Mouse (Mus musculus): ENCODE data around the gene Polr2b. TPM values are rescaled to one million over a fixed set of nuclear protein-coding genes. Genes with fewer than 3 reads are reported as not detected.

The Polr2b gene
- total and polyA plus RNA-seq, 3 experiments = 58.3 to 178 (median 91.4) TPM

DNA sequence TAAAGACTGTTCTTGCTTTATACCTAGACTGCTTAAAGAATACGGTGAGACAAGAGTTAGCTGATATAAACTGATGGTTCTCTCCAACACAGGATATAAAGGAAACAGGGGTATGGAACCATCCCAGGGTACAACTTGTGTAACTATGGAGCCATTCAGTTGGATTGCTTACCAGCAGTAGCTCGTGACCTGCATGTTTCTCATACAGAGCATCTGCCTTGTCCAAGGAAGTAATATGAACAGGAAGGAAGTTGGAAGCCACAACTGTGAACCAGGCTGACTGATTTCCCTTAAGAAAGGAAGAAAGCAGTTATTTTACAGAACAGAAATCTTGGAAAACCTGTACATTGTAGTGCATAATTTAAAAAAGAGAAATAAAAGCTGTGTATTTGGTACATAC, 10.5 kb upstream of the Polr2b start:
- Histone ChIP-seq H3K79me2 (ENCODE audit: control insufficient read depth, insufficient read depth, low read length, poor library complexity) (peaks cover 1% of the 10 kb centered on the region; the same call in 1 of the 2 replicates), H3K4me3 (ENCODE audit: control insufficient read depth in 1 of 2, insufficient read depth in 1 of 2, low read depth in 2 of 2, low read length in 2 of 2) (no peak overlapping the region), H3K9ac (ENCODE audit: control insufficient read depth, low read depth, low read length, poor library complexity, severe bottlenecking) (no peak overlapping the region), H3K36me3 (ENCODE audit: control insufficient read depth in 1 of 2, insufficient read depth in 2 of 2, low read length in 2 of 2) (peaks cover 0 to 47% of the 10 kb centered on the region in 2 experiments; a peak in 2 of 4 replicates), H3K4me1 (ENCODE audit: control insufficient read depth in 1 of 2, insufficient read depth in 2 of 2, low read length in 2 of 2) (no peaks in the 10 kb centered on the region), H3K9me3 (replicated peaks; ENCODE audit: insufficient read depth, low read length) (no peaks in the 10 kb centered on the region), H3K27me3 (ENCODE audit: control insufficient read depth in 1 of 2, insufficient read depth in 2 of 2, low read length in 2 of 2) (no peaks in the 10 kb centered on the region), H3K27ac (ENCODE audit: control insufficient read depth, low read depth, low read length) (no peak overlapping the region)
- TF ChIP-seq POLR2AphosphoS5 (IDR thresholded peaks at IDR 0.05; ENCODE audit: borderline replicate concordance, low read depth, low read length) (no peak), MEF2A (IDR thresholded peaks at IDR 0.05; ENCODE audit: extremely low read depth, insufficient replicate concordance, low read depth, low read length, poor library complexity, severe bottlenecking) (no peak), KAT2A (conservative IDR thresholded peaks at IDR 0.05; ENCODE audit: low read depth, low read length) (no peak), POLR2AphosphoS2 (IDR thresholded peaks at IDR 0.05; ENCODE audit: low read length) (no peak), HCFC1 (IDR thresholded peaks at IDR 0.05; ENCODE audit: low read depth, low read length) (no peak), GATA1 (IDR thresholded peaks at IDR 0.05; ENCODE audit: low read depth, low read length) (no peak), TBP (IDR thresholded peaks at IDR 0.05; ENCODE audit: low read depth, low read length) (no peak), RCOR1 (IDR thresholded peaks at IDR 0.05; ENCODE audit: low read depth, low read length) (no peak), UBTF (IDR thresholded peaks at IDR 0.05; ENCODE audit: borderline replicate concordance, insufficient read depth, low read depth, low read length) (no peak), TAL1 (IDR thresholded peaks at IDR 0.05; ENCODE audit: low read length) (no peak)
- DNase-seq (ENCODE audit: low read depth, low spot score) = no peak

DNA sequence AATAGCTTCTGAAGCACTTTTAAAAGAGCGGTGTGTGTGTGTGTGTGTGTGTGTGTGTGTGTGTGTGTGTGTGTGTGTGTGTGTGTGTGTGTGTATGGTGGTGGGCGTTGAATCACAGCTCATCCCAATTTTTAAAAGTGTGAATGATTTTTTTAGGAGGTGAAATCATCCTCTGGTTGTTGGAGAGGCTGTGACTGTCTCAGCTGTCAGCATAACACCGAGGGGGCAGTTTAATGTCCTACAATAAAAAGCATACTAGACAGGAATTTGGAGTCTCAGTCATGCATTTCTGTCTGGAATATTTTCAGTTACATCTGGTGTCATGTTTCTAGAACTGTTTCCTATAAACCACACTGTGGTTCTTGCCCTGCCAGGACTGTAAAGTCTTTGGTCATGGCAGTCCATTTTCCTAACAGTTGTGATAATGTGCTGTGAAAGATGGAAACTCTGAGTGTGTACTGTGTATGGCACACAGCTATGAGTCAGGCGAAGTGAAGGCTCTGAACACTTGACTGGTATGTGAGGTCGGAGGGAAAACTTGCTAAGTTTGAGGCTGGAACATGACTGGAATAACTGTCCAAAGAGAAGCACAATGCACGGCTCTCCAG, 8.5 kb upstream of the Polr2b start:
- DNase-seq (ENCODE audit: low read depth, low spot score) = no peak
- Histone ChIP-seq H3K27me3 (ENCODE audit: control insufficient read depth in 1 of 2, insufficient read depth in 2 of 2, low read length in 2 of 2) (no peaks in the 10 kb centered on the region), H3K36me3 (ENCODE audit: control insufficient read depth in 1 of 2, insufficient read depth in 2 of 2, low read length in 2 of 2) (peaks cover 5 to 48% of the 10 kb centered on the region in 2 experiments; a peak in 3 of 4 replicates)

More for the DNA sequence above, 8.5 kb upstream of the Polr2b start:
- TF ChIP-seq RCOR1 (IDR thresholded peaks at IDR 0.05; ENCODE audit: low read depth, low read length) (no peak), SIN3A (IDR thresholded peaks at IDR 0.05; ENCODE audit: low read length) (no peak), JUND (IDR thresholded peaks at IDR 0.05; ENCODE audit: low read depth, low read length) (no peak), E2F4 (IDR thresholded peaks at IDR 0.05; ENCODE audit: borderline replicate concordance, low read depth, low read length) (no peak), MAFK (IDR thresholded peaks at IDR 0.05; ENCODE audit: borderline replicate concordance, low read depth, low read length) (no peak), ZC3H11A (IDR thresholded peaks at IDR 0.05; ENCODE audit: low read depth, low read length) (no peak), MYB (IDR thresholded peaks at IDR 0.05; ENCODE audit: low read depth, low read length) (no peak), TAL1 (IDR thresholded peaks at IDR 0.05; ENCODE audit: low read length) (no peak), BHLHE40 (IDR thresholded peaks at IDR 0.05; ENCODE audit: borderline replicate concordance, low read depth, low read length) (no peak), USF1 (IDR thresholded peaks at IDR 0.05; ENCODE audit: low read depth, low read length) (no peak)
- Histone ChIP-seq H3K9ac (ENCODE audit: control insufficient read depth, low read depth, low read length, poor library complexity, severe bottlenecking) (no peak overlapping the region), H3K9me3 (replicated peaks; ENCODE audit: insufficient read depth, low read length) (no peaks in the 10 kb centered on the region), H3K4me3 (ENCODE audit: control insufficient read depth in 1 of 2, insufficient read depth in 1 of 2, low read depth in 2 of 2, low read length in 2 of 2) (no peak overlapping the region), H3K4me1 (ENCODE audit: control insufficient read depth in 1 of 2, insufficient read depth in 2 of 2, low read length in 2 of 2) (no peaks in the 10 kb centered on the region), H3K27ac (ENCODE audit: control insufficient read depth, low read depth, low read length) (no peak overlapping the region), H3K79me2 (ENCODE audit: control insufficient read depth, insufficient read depth, low read length, poor library complexity) (peaks cover 7% of the 10 kb centered on the region; the same call in 1 of the 2 replicates)
